Mouse (Mus musculus): ENCODE measurements around the gene Ptma. TPM values are rescaled to one million over a fixed set of nuclear protein-coding genes. Genes with fewer than 3 reads are reported as not detected.

Ptma gene
- polyA plus RNA-seq, 1 experiment from 2014 or later: 1,483 TPM

DNA sequence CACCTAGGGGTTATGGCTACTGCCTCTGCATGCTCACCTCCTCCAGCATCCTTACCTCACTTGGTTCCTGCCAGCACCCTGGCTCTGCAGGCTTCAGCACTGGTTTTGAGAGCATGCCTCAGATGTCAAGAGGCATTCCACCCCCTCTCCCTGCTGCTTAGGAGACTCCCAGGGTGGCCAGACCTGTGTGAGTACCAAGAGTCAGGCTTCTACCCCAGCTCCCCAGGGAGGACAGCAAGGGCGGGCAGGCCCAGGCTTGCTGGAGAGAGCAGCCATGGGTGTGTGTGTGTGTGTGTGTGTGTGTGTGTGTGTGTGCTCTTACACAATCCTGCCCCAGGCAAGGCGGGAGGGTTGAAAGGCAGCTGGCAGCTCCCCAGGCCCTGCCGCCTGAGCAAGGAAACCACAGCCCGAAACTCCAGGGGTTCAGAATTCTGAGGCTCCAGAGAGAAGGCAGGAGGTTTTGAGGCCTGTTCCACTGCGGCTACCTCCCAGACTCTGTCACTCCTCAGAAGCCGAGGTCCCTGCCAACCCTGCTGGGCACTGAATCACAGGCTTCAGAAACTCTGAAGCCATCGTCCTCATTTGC lies 4.1 kb upstream of the Ptma start:
- H3K27ac ChIP-seq: peak overlapping the region; percentile 8; the same call in 1 of the 2 replicates
- no peak overlapping the region for H3K4me2 ChIP-seq
- H3K9ac ChIP-seq: peak overlapping the region; percentile 40
- H3K4me3 ChIP-seq (replicated peaks): no peak overlapping the region
- peaks cover 44% of the 10 kb centered on the region for H3K4me1 ChIP-seq (replicated peaks)
- no peaks in the 10 kb centered on the region for H3K9me3 ChIP-seq (replicated peaks)
- no peak for ATAC-seq (ENCODE audit: low read depth)
- no peak for DNase-seq
- no peaks in the 10 kb centered on the region for H3K36me3 ChIP-seq
- WGBS (ENCODE audit: insufficient replicate concordance): 76% methylated on average over 6 of the region's 7 CpGs
- H3K27me3 ChIP-seq: no peaks in the 10 kb centered on the region

DNA sequence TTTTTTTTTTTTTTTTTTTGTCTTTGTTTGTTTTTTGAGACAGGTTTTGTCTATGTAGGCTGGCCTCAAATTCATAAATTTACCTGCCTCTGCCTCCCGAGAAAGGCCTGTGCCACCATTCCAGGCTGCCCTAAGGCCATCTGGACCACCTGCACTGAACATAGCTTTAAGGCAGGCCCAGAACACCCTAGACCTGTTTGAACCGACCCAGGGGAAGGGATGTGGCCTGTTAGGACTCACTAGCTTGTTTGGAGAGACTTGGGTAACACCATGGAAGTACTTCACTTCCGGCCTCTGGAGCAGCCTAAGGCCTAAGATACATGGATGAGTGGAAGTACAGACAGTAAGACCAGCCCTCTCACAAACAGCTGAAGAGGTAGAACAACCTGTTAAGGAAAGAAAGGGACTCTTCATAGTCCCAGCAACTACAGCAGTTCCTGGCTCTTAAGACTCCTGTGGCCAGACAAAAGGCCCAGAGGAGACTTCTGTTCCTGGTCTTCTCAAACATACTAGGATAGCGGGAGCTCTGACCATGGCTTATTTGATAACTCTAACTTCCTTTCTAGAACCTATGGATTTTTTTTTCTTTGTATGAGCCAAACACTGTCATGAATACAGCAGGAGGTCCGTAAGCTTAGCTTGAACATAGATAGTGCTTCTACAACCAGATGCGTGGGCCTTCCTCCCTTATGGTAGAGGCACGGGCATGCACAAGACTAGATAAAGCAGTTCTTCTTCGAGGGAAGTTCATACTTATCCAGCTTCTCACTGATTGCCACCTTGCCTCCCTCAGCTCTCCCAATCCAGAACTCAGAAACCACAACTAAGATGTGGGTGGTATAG lies 2.5 kb upstream of the Ptma start:
- H3K27me3 ChIP-seq: no peaks in the 10 kb centered on the region
- peak overlapping the region; percentile 98 for H3K27ac ChIP-seq
- DNase-seq: peak; percentile 62
- H3K36me3 ChIP-seq: peaks cover 5% of the 10 kb centered on the region
- WGBS (ENCODE audit: insufficient replicate concordance): 44% methylated on average over 8 of the region's 8 CpGs
- peak overlapping the region; percentile 81 for H3K9ac ChIP-seq
- no peaks in the 10 kb centered on the region for H3K9me3 ChIP-seq (replicated peaks)
- ATAC-seq (ENCODE audit: low read depth): peak; percentile 7
- H3K4me3 ChIP-seq (replicated peaks): peak overlapping the region; percentile 100
- peak overlapping the region; percentile 99 for H3K4me2 ChIP-seq
- H3K4me1 ChIP-seq (replicated peaks): peaks cover 54% of the 10 kb centered on the region

DNA sequence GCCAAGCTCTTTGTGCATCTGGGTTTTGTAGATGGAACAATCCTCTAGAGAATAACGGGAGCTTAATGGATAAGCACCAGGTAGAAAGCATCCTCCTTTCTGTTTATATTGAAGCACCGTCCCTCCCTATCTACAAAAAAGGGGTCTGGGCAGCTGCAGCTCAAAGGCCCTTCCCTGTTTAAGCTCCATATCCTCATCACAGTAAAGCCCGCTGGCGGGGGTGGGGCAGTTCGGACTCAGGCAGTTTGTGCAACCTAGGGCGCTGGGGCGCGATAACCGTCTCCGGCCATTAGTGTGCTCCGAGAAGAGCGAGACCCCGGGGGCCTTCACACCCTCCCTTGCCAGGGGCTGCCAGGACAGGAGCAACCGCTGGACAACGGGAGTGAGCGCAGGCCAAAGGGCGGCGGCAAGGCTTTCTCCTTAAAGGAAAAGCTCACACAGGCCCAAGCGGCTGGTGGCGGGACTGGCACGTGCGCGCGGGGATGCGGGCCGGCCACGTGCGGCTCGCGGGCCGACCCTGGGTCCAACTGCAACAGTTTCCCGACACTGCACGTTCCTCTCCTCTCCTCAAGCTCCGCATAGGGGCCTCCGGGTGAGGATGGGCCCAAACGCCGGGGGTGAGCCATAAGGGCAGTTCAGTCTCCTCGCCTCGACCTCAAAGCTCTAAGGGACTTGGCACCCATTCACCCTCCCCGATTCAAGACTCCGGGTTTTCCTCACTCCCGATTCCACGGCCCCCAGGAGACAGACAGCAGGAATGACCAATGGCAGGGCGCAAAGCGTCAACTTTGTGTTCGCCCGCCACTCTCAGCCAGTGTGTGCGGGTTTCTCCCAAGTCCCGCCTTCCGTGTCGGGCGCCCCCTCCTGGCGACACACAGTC lies 1.7 kb upstream of the Ptma start:
- Histone ChIP-seq H3K27me3 (no peaks in the 10 kb centered on the region), H3K4me2 (peak overlapping the region; percentile 99), H3K36me3 (peaks cover 14% of the 10 kb centered on the region), H3K4me3 (replicated peaks) (peak overlapping the region; percentile 100), H3K4me1 (replicated peaks) (peaks cover 63% of the 10 kb centered on the region), H3K9me3 (replicated peaks) (no peaks in the 10 kb centered on the region), H3K9ac (peak overlapping the region; percentile 100), H3K27ac (peak overlapping the region; percentile 98)
- 2% methylated on average over 53 of the region's 53 CpGs for WGBS (ENCODE audit: insufficient replicate concordance)
- ATAC-seq (ENCODE audit: low read depth) (peak; percentile 61), DNase-seq (peak; percentile 98)

DNA sequence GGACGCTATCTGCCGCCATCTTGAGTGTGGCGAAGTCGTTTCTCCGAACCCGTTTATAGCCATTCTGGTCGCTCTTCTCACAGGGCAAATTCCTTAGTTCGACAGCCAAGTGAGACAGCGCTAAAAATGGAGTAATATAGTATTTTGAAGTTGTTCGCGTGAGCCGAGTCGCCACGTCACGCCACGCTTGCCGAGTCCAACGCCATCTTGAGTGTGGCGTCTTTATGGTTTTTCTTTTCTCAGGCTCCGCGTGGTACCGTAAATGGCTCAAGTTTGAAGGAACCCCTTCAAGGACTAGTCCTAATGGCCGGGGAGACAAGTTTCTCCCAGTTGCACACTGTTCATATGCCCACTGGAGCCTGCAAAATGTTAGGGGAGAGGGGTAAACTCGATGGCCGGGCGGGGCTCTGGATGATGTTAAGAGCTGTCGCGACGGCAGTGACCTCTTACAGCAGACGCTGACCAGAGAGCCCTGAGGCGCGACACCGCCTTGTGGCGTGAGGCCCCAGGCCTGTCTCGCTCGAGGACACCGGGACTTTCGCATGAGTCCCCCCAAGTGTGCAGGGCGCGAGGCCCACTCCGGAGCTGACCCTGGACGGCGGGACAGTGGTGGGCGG lies 919 bp upstream of the Ptma start:
- no peaks in the 10 kb centered on the region for H3K9me3 ChIP-seq (replicated peaks)
- under 1% methylated on average over 44 of the region's 44 CpGs for WGBS (ENCODE audit: insufficient replicate concordance)
- H3K4me2 ChIP-seq: peak overlapping the region; percentile 99
- H3K27me3 ChIP-seq: no peaks in the 10 kb centered on the region
- peak overlapping the region; percentile 100 for H3K4me3 ChIP-seq (replicated peaks)
- H3K27ac ChIP-seq: peak overlapping the region; percentile 98
- peaks cover 16% of the 10 kb centered on the region for H3K36me3 ChIP-seq
- DNase-seq (peak; percentile 68), ATAC-seq (ENCODE audit: low read depth) (peak; percentile 3; the same call in 1 of the 2 replicates)
- peaks cover 58% of the 10 kb centered on the region for H3K4me1 ChIP-seq (replicated peaks)
- H3K9ac ChIP-seq: peak overlapping the region; percentile 100

DNA sequence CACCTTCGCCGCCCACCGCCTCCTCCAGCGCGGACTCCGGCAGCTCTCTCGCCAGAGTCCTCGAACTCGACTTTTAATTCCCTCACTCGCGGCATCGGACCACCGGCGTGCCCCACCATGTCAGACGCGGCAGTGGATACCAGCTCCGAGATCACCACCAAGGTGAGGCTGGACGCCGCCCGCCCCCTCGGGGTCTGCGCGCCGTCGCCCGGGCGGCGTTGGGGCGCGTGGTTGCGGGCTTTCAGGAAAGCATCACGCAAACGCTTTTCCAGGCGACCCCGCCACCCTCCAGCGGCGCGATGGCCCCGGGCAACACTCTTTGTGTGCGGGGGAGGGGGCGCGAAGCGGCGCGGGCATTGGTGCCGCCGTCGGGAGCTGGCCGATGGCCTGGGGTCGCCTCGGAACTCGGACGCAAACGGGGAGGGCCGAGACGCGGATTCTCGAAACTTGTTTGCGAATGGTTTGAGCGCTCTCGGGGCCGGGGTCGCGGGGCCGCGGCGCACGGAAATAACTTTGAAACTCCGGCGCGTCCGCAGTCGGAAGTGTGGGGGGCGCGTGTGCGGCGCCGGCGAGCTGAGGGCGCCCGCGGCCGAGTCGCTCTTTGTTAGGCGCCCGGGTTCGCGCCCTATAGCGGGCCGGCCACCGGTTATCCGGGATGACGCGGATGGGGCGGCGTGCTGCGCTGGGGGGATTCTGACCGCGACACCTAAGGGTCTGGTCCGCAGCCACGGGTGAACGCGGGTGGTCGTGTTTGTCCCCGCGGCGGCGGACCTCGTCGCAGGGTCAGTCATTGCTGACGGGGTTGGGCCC lies 468 bp downstream of the Ptma start:
- WGBS (ENCODE audit: insufficient replicate concordance): under 1% methylated on average over 108 of the region's 111 CpGs
- H3K4me2 ChIP-seq: peak overlapping the region; percentile 99
- ATAC-seq (ENCODE audit: low read depth) (no peak), DNase-seq (peak; percentile 15)
- no peaks in the 10 kb centered on the region for H3K9me3 ChIP-seq (replicated peaks)
- peaks cover 26% of the 10 kb centered on the region for H3K36me3 ChIP-seq
- no peaks in the 10 kb centered on the region for H3K27me3 ChIP-seq
- peak overlapping the region; percentile 98 for H3K27ac ChIP-seq
- H3K4me1 ChIP-seq (replicated peaks): peaks cover 68% of the 10 kb centered on the region
- H3K4me3 ChIP-seq (replicated peaks): peak overlapping the region; percentile 100
- peak overlapping the region; percentile 100 for H3K9ac ChIP-seq

DNA sequence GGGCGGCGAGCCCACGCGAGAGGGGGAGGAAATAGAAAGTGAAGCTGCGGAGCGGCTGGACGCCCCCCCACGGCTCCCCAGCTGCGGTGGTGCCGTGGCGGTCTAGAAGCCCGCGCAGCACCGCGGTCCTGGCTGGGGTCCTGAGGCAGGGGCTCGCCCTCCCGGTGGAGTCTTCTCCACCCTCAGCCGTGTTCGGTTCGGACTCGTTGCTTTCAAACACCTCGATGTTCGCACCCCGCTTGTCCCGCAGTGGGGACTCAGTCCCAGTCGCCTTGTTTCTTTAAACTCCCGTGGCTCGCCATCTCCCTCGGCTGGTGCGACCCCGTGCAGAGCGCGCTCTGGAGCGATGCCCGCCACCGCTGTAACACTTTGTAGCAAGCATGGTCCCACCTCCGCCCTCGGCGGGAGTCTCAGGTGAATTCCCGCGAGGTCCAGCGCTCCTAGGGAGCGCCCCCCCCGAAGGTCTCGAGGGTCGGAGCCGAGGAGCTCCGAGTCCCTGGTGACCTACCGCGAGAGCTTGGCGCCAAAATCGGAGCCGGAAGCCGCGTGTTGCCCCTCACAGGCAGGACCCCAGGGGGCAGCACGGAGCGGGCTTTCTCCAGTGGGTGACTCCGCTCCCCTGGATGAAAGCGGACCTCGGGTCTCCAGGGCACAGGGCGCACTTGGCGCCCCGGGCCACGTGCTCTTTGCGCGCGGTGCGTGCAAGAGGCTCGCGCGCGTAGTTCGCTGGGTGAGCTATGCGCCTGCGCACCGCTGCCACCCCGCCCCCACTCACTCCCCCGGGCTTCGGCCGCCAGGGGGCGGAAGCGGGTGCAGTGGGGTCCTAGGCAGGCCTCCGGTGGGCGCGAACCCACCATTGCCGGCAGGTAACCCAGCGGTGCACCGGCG lies 1.3 kb downstream of the Ptma start:
- ATAC-seq (ENCODE audit: low read depth) (peak; percentile 10), DNase-seq (peak; percentile 85)
- H3K9me3 ChIP-seq (replicated peaks): no peaks in the 10 kb centered on the region
- peak overlapping the region; percentile 100 for H3K4me3 ChIP-seq (replicated peaks)
- H3K4me2 ChIP-seq: peak overlapping the region; percentile 99
- H3K27ac ChIP-seq: peak overlapping the region; percentile 98
- peak overlapping the region; percentile 100 for H3K9ac ChIP-seq
- H3K36me3 ChIP-seq: peaks cover 26% of the 10 kb centered on the region
- H3K27me3 ChIP-seq: no peaks in the 10 kb centered on the region
- under 1% methylated on average over 88 of the region's 89 CpGs for WGBS (ENCODE audit: insufficient replicate concordance)
- H3K4me1 ChIP-seq (replicated peaks): peaks cover 66% of the 10 kb centered on the region

DNA sequence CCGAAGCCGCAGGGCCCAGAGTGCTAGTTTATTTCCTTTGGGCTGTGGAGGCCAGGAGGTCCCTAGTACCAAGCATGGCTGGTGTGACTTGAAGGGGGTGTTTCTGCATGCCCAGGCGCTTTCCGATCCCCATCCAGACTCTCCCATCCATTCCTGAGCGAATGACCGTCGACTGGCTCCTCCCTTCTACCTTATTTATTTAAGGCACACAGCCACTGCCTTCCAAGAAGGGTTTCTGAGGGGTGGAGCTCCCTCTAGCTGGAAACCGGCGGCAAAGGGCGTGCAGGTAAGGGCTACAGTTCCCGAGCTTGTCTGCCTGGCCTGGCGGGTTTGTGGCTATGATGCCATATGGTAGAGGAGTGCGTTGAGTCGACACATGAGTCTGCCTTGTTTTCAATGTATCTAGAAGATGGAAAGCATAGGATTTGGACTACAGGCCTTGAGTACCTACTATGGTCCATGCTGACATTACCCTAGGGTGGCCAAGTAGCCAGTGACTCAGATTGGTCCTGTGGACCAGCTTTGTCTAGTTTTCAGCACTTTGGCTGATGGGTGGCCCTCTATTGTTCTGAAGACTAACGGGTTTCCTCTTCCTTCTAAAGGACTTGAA lies 2.1 kb downstream of the Ptma start:
- peak overlapping the region; percentile 100 for H3K9ac ChIP-seq
- H3K4me2 ChIP-seq: peak overlapping the region; percentile 99
- no peaks in the 10 kb centered on the region for H3K27me3 ChIP-seq
- peak overlapping the region; percentile 100 for H3K4me3 ChIP-seq (replicated peaks)
- H3K27ac ChIP-seq: peak overlapping the region; percentile 98
- H3K36me3 ChIP-seq: peaks cover 33% of the 10 kb centered on the region
- no peaks in the 10 kb centered on the region for H3K9me3 ChIP-seq (replicated peaks)
- DNase-seq (peak; percentile 64), ATAC-seq (ENCODE audit: low read depth) (no peak)
- WGBS (ENCODE audit: insufficient replicate concordance): under 1% methylated on average over 15 of the region's 15 CpGs
- H3K4me1 ChIP-seq (replicated peaks): peaks cover 65% of the 10 kb centered on the region

DNA sequence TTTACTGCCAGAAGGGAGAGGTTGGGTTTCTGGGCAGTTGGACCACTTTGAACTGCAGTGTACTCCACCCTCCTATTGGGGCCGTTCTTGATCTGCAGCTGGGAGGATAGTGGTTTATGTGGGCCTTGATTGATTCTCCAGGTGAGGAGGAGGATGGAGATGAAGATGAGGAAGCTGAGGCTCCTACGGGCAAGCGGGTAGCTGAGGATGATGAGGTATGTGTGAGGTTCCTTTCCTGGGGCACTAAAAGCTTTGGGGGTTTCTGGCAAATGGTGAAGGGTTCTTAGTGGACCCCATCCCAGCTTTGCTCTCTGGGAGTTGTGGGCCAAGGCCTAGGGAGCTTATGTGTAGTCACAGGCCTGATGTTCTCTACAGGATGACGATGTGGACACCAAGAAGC lies 3.1 kb downstream of the Ptma start:
- Histone ChIP-seq H3K27me3 (no peaks in the 10 kb centered on the region), H3K4me1 (replicated peaks) (peaks cover 56% of the 10 kb centered on the region), H3K36me3 (peaks cover 34% of the 10 kb centered on the region), H3K9ac (peak overlapping the region; percentile 100), H3K4me2 (peak overlapping the region; percentile 99), H3K9me3 (replicated peaks) (no peaks in the 10 kb centered on the region), H3K4me3 (replicated peaks) (peak overlapping the region; percentile 100), H3K27ac (peak overlapping the region; percentile 98)
- ATAC-seq (ENCODE audit: low read depth) (no peak), DNase-seq (no peak)
- WGBS (ENCODE audit: insufficient replicate concordance): 51% methylated on average over 4 of the region's 4 CpGs

DNA sequence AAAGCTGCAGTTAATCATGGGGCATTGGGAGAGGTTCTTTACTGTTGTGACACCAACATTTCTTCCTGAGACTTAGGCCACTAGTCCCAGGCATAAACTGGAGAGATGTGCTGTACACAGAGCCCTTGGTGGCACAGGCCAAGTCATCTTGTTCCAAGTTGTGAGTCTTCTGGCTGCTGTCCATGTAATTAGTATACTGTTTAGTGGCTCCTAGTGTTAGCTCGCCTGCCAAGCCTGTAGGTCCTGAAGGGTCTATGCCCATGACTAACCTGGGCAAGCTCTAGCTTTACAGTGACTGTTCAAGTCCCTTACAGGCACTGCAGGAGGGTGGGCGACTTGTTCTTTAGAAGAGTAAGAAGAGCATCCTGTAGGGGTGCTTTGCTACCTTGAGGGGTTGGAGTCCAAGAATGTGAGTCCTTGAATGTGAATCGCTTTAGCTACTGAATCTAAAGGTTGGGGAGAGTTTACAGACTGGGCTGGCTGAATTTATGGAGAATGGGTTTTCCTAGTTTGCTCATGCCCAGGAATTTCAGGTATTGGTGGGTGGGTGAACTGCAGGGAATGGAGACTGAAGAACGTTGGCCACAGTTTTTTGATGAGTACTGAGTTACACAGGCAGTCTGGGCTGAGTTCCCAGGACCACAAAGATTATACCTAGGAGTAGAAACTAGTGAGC lies 4.5 kb downstream of the Ptma start:
- no peak overlapping the region for H3K4me3 ChIP-seq (replicated peaks)
- no peaks in the 10 kb centered on the region for H3K9me3 ChIP-seq (replicated peaks)
- peaks cover 34% of the 10 kb centered on the region for H3K36me3 ChIP-seq
- H3K27ac ChIP-seq: peak overlapping the region; percentile 81
- H3K27me3 ChIP-seq: no peaks in the 10 kb centered on the region
- DNase-seq (no peak), ATAC-seq (ENCODE audit: low read depth) (no peak)
- 0 out of 2 replicates have a peak overlapping the region, but pooled peaks have one; percentile 5 for H3K4me2 ChIP-seq
- H3K9ac ChIP-seq: 0 out of 2 replicates have a peak overlapping the region, but pooled peaks have one; percentile 23
- WGBS (ENCODE audit: insufficient replicate concordance): 33% methylated on average over 4 of the region's 4 CpGs
- H3K4me1 ChIP-seq (replicated peaks): peaks cover 47% of the 10 kb centered on the region

All from liver, embryonic 13.5 days (tissue).